Mouse (Mus musculus): ENCODE measurements around the gene Trim80. TPM values are rescaled to one million over a fixed set of nuclear protein-coding genes. Genes with fewer than 3 reads are reported as not detected.

Trim80 gene
- polyA plus RNA-seq, 1 experiment from 2014 or later: not detected

GRCm38 (mm10) chr11:115409556-115409955 lies 30.8 kb upstream of the Trim80 start:
- Histone ChIP-seq H3K4me2 (no peak overlapping the region), H3K27me3 (no peaks in the 10 kb centered on the region), H3K27ac (no peak overlapping the region), H3K9ac (replicated peaks) (no peak overlapping the region), H3K4me1 (replicated peaks) (peaks cover 28% of the 10 kb centered on the region), H3K36me3 (peaks cover 63% of the 10 kb centered on the region), H3K9me3 (no peaks in the 10 kb centered on the region), H3K4me3 (replicated peaks) (no peak overlapping the region)
- ATAC-seq (ENCODE audit: insufficient number of reproducible peaks, insufficient read depth, low FRiP score, low TSS enrichment, low read depth): no peak
- WGBS: 82% methylated on average over 7 of the region's 7 CpGs

- WGBS: under 1% methylated on average over 55 of the region's 56 CpGs
- Histone ChIP-seq H3K4me1 (replicated peaks) (peaks cover 25% of the 10 kb centered on the region), H3K9me3 (no peaks in the 10 kb centered on the region), H3K4me2 (peak within 1 kb of the TSS; percentile 98), H3K4me3 (replicated peaks) (peak within 1 kb of the TSS; percentile 95), H3K9ac (replicated peaks) (peak within 1 kb of the TSS; percentile 98), H3K27me3 (no peaks in the 10 kb centered on the region), H3K36me3 (peaks cover 51% of the 10 kb centered on the region), H3K27ac (peak within 1 kb of the TSS; percentile 91)
- ATAC-seq (ENCODE audit: insufficient number of reproducible peaks, insufficient read depth, low FRiP score, low TSS enrichment, low read depth): peak; percentile 94
These were observed 20.7 kb upstream of the Trim80 start, which contains the start of the genes Atp5h and Kctd2 for GRCm38 (mm10) chr11:115419531-115420237. Atp5h (minus strand) TSS chr11:115419962. Kctd2 (plus strand) TSS chr11:115420128.

- Histone ChIP-seq H3K4me3 (replicated peaks) (peak overlapping the region; percentile 95), H3K27ac (peak overlapping the region; percentile 91), H3K4me1 (replicated peaks) (peaks cover 33% of the 10 kb centered on the region), H3K4me2 (peak overlapping the region; percentile 98), H3K9ac (replicated peaks) (peak overlapping the region; percentile 98), H3K27me3 (no peaks in the 10 kb centered on the region), H3K36me3 (peaks cover 51% of the 10 kb centered on the region), H3K9me3 (no peaks in the 10 kb centered on the region)
- ATAC-seq (ENCODE audit: insufficient number of reproducible peaks, insufficient read depth, low FRiP score, low TSS enrichment, low read depth): peak; percentile 43
- 2% methylated on average over 42 of the region's 45 CpGs for WGBS
These were observed 19.8 kb upstream of the Trim80 start for GRCm38 (mm10) chr11:115420336-115421190.

DNA sequence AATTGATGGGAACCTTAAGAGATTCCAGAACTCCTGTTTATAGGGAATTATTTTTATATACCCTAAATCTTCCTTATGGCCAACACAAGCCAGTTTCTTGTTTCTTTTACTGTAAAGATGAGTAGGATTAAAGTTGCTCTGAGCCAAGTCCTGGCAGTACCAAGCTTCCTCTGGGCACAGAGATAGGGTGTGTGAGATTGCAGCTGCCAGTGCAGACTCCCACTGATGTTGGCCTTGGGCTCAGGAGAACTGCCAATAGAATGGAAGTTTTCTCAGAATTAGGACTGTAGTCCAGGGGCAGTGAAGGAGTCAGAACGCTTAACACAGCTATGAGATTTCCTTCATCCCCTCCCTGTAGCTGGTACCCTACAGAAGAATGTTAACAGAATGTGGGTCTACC lies 19.0 kb upstream of the Trim80 start:
- peak overlapping the region; percentile 98 for H3K4me2 ChIP-seq
- peaks cover 51% of the 10 kb centered on the region for H3K36me3 ChIP-seq
- peaks cover 33% of the 10 kb centered on the region for H3K4me1 ChIP-seq (replicated peaks)
- 51% methylated on average over 1 of the region's 1 CpGs for WGBS
- H3K4me3 ChIP-seq (replicated peaks): peak overlapping the region; percentile 95
- H3K27me3 ChIP-seq: no peaks in the 10 kb centered on the region
- no peaks in the 10 kb centered on the region for H3K9me3 ChIP-seq
- H3K9ac ChIP-seq (replicated peaks): peak overlapping the region; percentile 98
- no peak for ATAC-seq (ENCODE audit: insufficient number of reproducible peaks, insufficient read depth, low FRiP score, low TSS enrichment, low read depth)
- H3K27ac ChIP-seq: 0 out of 2 replicates have a peak overlapping the region, but pooled peaks have one; percentile 91

- ATAC-seq (ENCODE audit: insufficient number of reproducible peaks, insufficient read depth, low FRiP score, low TSS enrichment, low read depth): no peak
- 86% methylated on average over 16 of the region's 16 CpGs for WGBS
- no peak overlapping the region for H3K4me3 ChIP-seq (replicated peaks)
These were observed 18.4 kb upstream of the Trim80 start for GRCm38 (mm10) chr11:115421972-115422371.

DNA sequence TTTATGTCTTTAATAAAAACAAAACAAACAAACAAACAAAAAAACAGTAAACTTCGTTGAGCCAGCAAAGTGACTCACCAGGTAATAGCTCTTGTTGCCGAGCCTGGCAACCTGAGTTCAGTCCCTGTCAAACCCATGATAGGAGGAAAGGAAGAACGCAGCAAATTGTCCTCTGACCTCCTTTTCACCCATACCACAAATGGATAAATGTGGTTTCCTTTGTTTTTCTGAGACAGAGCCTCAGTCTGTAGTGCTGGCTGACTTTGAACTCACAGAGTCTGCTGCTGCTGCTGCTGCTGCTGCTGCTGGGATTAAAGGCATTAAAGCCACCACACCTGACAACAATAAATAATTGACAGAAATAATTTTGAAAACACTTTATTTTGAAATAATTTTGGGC lies 17.3 kb upstream of the Trim80 start:
- Histone ChIP-seq H3K27ac (no peak overlapping the region), H3K9ac (replicated peaks) (no peak overlapping the region), H3K36me3 (peaks cover 46% of the 10 kb centered on the region), H3K9me3 (no peaks in the 10 kb centered on the region), H3K27me3 (no peaks in the 10 kb centered on the region), H3K4me1 (replicated peaks) (peaks cover 41% of the 10 kb centered on the region), H3K4me2 (no peak overlapping the region), H3K4me3 (replicated peaks) (no peak overlapping the region)
- 85% methylated on average over 3 of the region's 3 CpGs for WGBS
- no peak for ATAC-seq (ENCODE audit: insufficient number of reproducible peaks, insufficient read depth, low FRiP score, low TSS enrichment, low read depth)

More at GRCm38 (mm10) chr11:115421972-115422371, 18.4 kb upstream of the Trim80 start:
- H3K4me1 ChIP-seq (replicated peaks): peaks cover 33% of the 10 kb centered on the region
- H3K4me2 ChIP-seq: no peak overlapping the region
- peak overlapping the region; percentile 19; the same call in 1 of the 2 replicates for H3K9ac ChIP-seq (replicated peaks)
- peaks cover 51% of the 10 kb centered on the region for H3K36me3 ChIP-seq
- H3K9me3 ChIP-seq: no peaks in the 10 kb centered on the region
- H3K27me3 ChIP-seq: no peaks in the 10 kb centered on the region
- no peak overlapping the region for H3K27ac ChIP-seq

- Histone ChIP-seq H3K27ac (no peak overlapping the region), H3K4me2 (no peak overlapping the region), H3K4me3 (replicated peaks) (no peak overlapping the region), H3K27me3 (no peaks in the 10 kb centered on the region), H3K36me3 (peaks cover 58% of the 10 kb centered on the region), H3K4me1 (replicated peaks) (peaks cover 33% of the 10 kb centered on the region), H3K9me3 (no peaks in the 10 kb centered on the region), H3K9ac (replicated peaks) (no peak overlapping the region)
- ATAC-seq (ENCODE audit: insufficient number of reproducible peaks, insufficient read depth, low FRiP score, low TSS enrichment, low read depth): no peak
- 87% methylated on average over 7 of the region's 7 CpGs for WGBS
These were observed 15.7 kb upstream of the Trim80 start for GRCm38 (mm10) chr11:115424666-115425065.

- Histone ChIP-seq H3K4me3 (replicated peaks) (no peak overlapping the region), H3K27me3 (no peaks in the 10 kb centered on the region), H3K27ac (0 out of 2 replicates have a peak overlapping the region, but pooled peaks have one; percentile 14), H3K9ac (replicated peaks) (no peak overlapping the region), H3K4me2 (no peak overlapping the region), H3K36me3 (peaks cover 68% of the 10 kb centered on the region), H3K4me1 (replicated peaks) (peaks cover 32% of the 10 kb centered on the region), H3K9me3 (no peaks in the 10 kb centered on the region)
- no peak for ATAC-seq (ENCODE audit: insufficient number of reproducible peaks, insufficient read depth, low FRiP score, low TSS enrichment, low read depth)
- 87% methylated on average over 6 of the region's 6 CpGs for WGBS
These were observed 14.7 kb upstream of the Trim80 start for GRCm38 (mm10) chr11:115425671-115426070.

- Histone ChIP-seq H3K4me2 (peak overlapping the region; percentile 23; the same call in 1 of the 2 replicates), H3K4me3 (replicated peaks) (no peak overlapping the region)
- 43% methylated on average over 20 of the region's 20 CpGs for WGBS
These were observed 12.6 kb upstream of the Trim80 start for GRCm38 (mm10) chr11:115427482-115428331.

GRCm38 (mm10) chr11:115429307-115429706 lies 11.0 kb upstream of the Trim80 start:
- Histone ChIP-seq H3K36me3 (peaks cover 80% of the 10 kb centered on the region), H3K27me3 (no peaks in the 10 kb centered on the region), H3K9ac (replicated peaks) (no peak overlapping the region), H3K9me3 (no peaks in the 10 kb centered on the region), H3K4me1 (replicated peaks) (peaks cover 18% of the 10 kb centered on the region), H3K4me3 (replicated peaks) (no peak overlapping the region), H3K27ac (no peak overlapping the region), H3K4me2 (no peak overlapping the region)
- no peak for ATAC-seq (ENCODE audit: insufficient number of reproducible peaks, insufficient read depth, low FRiP score, low TSS enrichment, low read depth)
- WGBS: 91% methylated on average over 7 of the region's 7 CpGs

More at GRCm38 (mm10) chr11:115427482-115428331, 12.6 kb upstream of the Trim80 start:
- H3K36me3 ChIP-seq: peaks cover 80% of the 10 kb centered on the region
- H3K9ac ChIP-seq (replicated peaks): no peak overlapping the region
- peak overlapping the region; percentile 50; the same call in 1 of the 2 replicates for H3K27ac ChIP-seq
- H3K27me3 ChIP-seq: no peaks in the 10 kb centered on the region
- H3K4me1 ChIP-seq (replicated peaks): peaks cover 18% of the 10 kb centered on the region
- no peaks in the 10 kb centered on the region for H3K9me3 ChIP-seq
- ATAC-seq (ENCODE audit: insufficient number of reproducible peaks, insufficient read depth, low FRiP score, low TSS enrichment, low read depth): peak; percentile 37; the same call in 1 of the 2 replicates
